Mouse (Mus musculus) myocyte (in vitro differentiated cells): Measurements from ENCODE around the gene Plaa. TPM values are rescaled to one million over a fixed set of nuclear protein-coding genes. Genes with fewer than 3 reads are reported as not detected.

Source experiments
- H3K27me3 ChIP-seq: one replicate; pipeline ENCODE4 v1.6.1; 2011; ENCODE audit not compliant: control insufficient read depth, insufficient read depth, insufficient read length
- H3K36me3 ChIP-seq: one replicate; pipeline ENCODE4 v1.6.1; 2011; ENCODE audit not compliant: control insufficient read depth, insufficient read depth
- H3K4me2 ChIP-seq: one replicate; pipeline ENCODE4 v1.6.1; 2011; ENCODE audit warnings: low read depth, control low read depth
- H3K4me3 ChIP-seq: one replicate; pipeline ENCODE4 v1.5.1; 2011; ENCODE audit warnings: mild to moderate bottlenecking, control low read depth, moderate library complexity
- H3K79me2 ChIP-seq: one replicate; pipeline ENCODE4 v1.6.1; 2011; ENCODE audit not compliant: control insufficient read depth, insufficient read depth
- H3ac ChIP-seq: one replicate; pipeline ENCODE4 v1.6.1; 2011; ENCODE audit not compliant: control insufficient read depth, insufficient read length
- CEBPB ChIP-seq: IDR thresholded peaks from 2 replicates; pipeline ENCODE4 v1.6.1; 2011; ENCODE audit warnings: mild to moderate bottlenecking, moderate library complexity; ENCODE audit not compliant: poor library complexity, insufficient read depth, severe bottlenecking
- E2F4 ChIP-seq: IDR thresholded peaks from one replicate; pipeline ENCODE4 v1.6.1; 2011; ENCODE audit warnings: mild to moderate bottlenecking, control low read depth, moderate library complexity; ENCODE audit not compliant: insufficient read depth
- MAX ChIP-seq: IDR thresholded peaks from one replicate; pipeline ENCODE4 v1.6.1; 2011; ENCODE audit warnings: low read depth, mild to moderate bottlenecking, control low read depth
- MYOD1 ChIP-seq, 3 experiments: IDR thresholded peaks; one replicate each; pipeline ENCODE4 v1.6.1; 2011; ENCODE audit warnings: control low read depth in 2 of 3, low read depth in 2 of 3, mild to moderate bottlenecking in 2 of 3, moderate library complexity in 1 of 3; ENCODE audit not compliant: insufficient read length in 2 of 3, control insufficient read depth in 1 of 3
- MYOG ChIP-seq, 3 experiments: IDR thresholded peaks; one replicate each; pipeline ENCODE4 v1.6.1; 2011; ENCODE audit warnings: control low read depth in 2 of 3, low read depth in 2 of 3, mild to moderate bottlenecking in 2 of 3; ENCODE audit not compliant: insufficient read length in 2 of 3, control insufficient read depth in 1 of 3, insufficient read depth in 1 of 3
- POLR2A ChIP-seq: IDR thresholded peaks from one replicate; pipeline ENCODE4 v1.6.1; 2011; ENCODE audit warnings: low read depth, mild to moderate bottlenecking, control low read depth, moderate library complexity; ENCODE audit not compliant: insufficient read length
- POLR2AphosphoS2 ChIP-seq: IDR thresholded peaks from one replicate; pipeline ENCODE4 v1.6.1; 2011; ENCODE audit warnings: low read depth, control low read depth; ENCODE audit not compliant: insufficient read length
- REST ChIP-seq: IDR thresholded peaks from one replicate; pipeline ENCODE4 v1.6.1; 2011; ENCODE audit warnings: mild to moderate bottlenecking, control low read depth, moderate library complexity; ENCODE audit not compliant: insufficient read depth, insufficient read length
- SRF ChIP-seq: IDR thresholded peaks from one replicate; pipeline ENCODE4 v1.6.1; 2011; ENCODE audit warnings: low read depth; ENCODE audit not compliant: control insufficient read depth, insufficient read length
- TCF12 ChIP-seq: IDR thresholded peaks from one replicate; pipeline ENCODE4 v1.6.1; 2011; ENCODE audit warnings: mild to moderate bottlenecking, control low read depth; ENCODE audit not compliant: poor library complexity, insufficient read depth, severe bottlenecking
- TCF3 ChIP-seq: IDR thresholded peaks from one replicate; pipeline ENCODE4 v1.6.1; 2011; ENCODE audit warnings: low read depth, control low read depth; ENCODE audit not compliant: insufficient read length
- USF1 ChIP-seq: IDR thresholded peaks from one replicate; pipeline ENCODE4 v1.6.1; 2011; ENCODE audit warnings: low read depth, mild to moderate bottlenecking, control low read depth, moderate library complexity
- polyA plus RNA-seq: library from polyadenylated mRNA; unstranded; fragments of >200 nt; fragmentation: generic; extraction: Trizol; gene quantifications from one replicate; pipeline ENCODE4 v1.2.1, GENCODE M21; 2012; ENCODE audit warnings: missing spikeins

The Plaa gene
- polyA plus RNA-seq, 1 experiment: 22.8 TPM

- Histone ChIP-seq H3K4me2 (no peak overlapping the region), H3K79me2 (no peaks in the 10 kb centered on the region), H3K27me3 (no peaks in the 10 kb centered on the region), H3ac (no peak overlapping the region), H3K36me3 (peaks cover 62% of the 10 kb centered on the region), H3K4me3 (no peak overlapping the region)
- TF ChIP-seq MAX (no peak), E2F4 (no peak), TCF3 (no peak), MYOD1 (IDR thresholded peaks at IDR 0.05; ENCODE audit: control insufficient read depth in 1 of 3, insufficient read length in 2 of 3, low read depth in 2 of 3) (no peak), SRF (no peak), TCF12 (no peak), MYOG (IDR thresholded peaks at IDR 0.05; ENCODE audit: control insufficient read depth in 1 of 3, insufficient read depth in 1 of 3, insufficient read length in 2 of 3, low read depth in 2 of 3) (no peak), USF1 (no peak), POLR2AphosphoS2 (no peak), POLR2A (no peak), CEBPB (no peak), REST (no peak)
These were observed 30.4 kb downstream of the Plaa start for GRCm38 (mm10) chr4:94572677-94573076.

GRCm38 (mm10) chr4:94564297-94564696 lies 38.7 kb downstream of the Plaa start:
- peaks cover 26% of the 10 kb centered on the region for H3K36me3 ChIP-seq
- H3K27me3 ChIP-seq: no peaks in the 10 kb centered on the region
- H3K4me3 ChIP-seq: no peak overlapping the region
- H3ac ChIP-seq: no peak overlapping the region
- no peak overlapping the region for H3K4me2 ChIP-seq
- no peak for TF ChIP-seq TCF12
- no peak for TF ChIP-seq POLR2A
- TF ChIP-seq POLR2AphosphoS2: no peak
- TF ChIP-seq MAX: no peak
- no peak for TF ChIP-seq E2F4
- no peak for TF ChIP-seq TCF3
- no peak for TF ChIP-seq USF1
- no peak for TF ChIP-seq CEBPB
- no peak for TF ChIP-seq MYOG (IDR thresholded peaks at IDR 0.05; ENCODE audit: control insufficient read depth in 1 of 3, insufficient read depth in 1 of 3, insufficient read length in 2 of 3, low read depth in 2 of 3)
- no peak for TF ChIP-seq MYOD1 (IDR thresholded peaks at IDR 0.05; ENCODE audit: control insufficient read depth in 1 of 3, insufficient read length in 2 of 3, low read depth in 2 of 3)
- TF ChIP-seq SRF: no peak
- TF ChIP-seq REST: no peak
- H3K79me2 ChIP-seq: no peaks in the 10 kb centered on the region

- H3K79me2 ChIP-seq: no peaks in the 10 kb centered on the region
- H3K36me3 ChIP-seq: peaks cover 5% of the 10 kb centered on the region
- H3K4me2 ChIP-seq: no peak overlapping the region
- no peak for TF ChIP-seq MYOD1 (IDR thresholded peaks at IDR 0.05; ENCODE audit: control insufficient read depth in 1 of 3, insufficient read length in 2 of 3, low read depth in 2 of 3)
- no peak for TF ChIP-seq SRF
- TF ChIP-seq MYOG (IDR thresholded peaks at IDR 0.05; ENCODE audit: control insufficient read depth in 1 of 3, insufficient read depth in 1 of 3, insufficient read length in 2 of 3, low read depth in 2 of 3): no peak
- no peak for TF ChIP-seq REST
- no peak for TF ChIP-seq MAX
- no peak for TF ChIP-seq CEBPB
- TF ChIP-seq TCF3: no peak
- TF ChIP-seq POLR2A: no peak
- TF ChIP-seq POLR2AphosphoS2: no peak
- no peak for TF ChIP-seq USF1
- H3K27me3 ChIP-seq: no peaks in the 10 kb centered on the region
- no peak overlapping the region for H3K4me3 ChIP-seq
- no peak overlapping the region for H3ac ChIP-seq
These were observed 40.9 kb downstream of the Plaa start for GRCm38 (mm10) chr4:94561954-94562648.

DNA sequence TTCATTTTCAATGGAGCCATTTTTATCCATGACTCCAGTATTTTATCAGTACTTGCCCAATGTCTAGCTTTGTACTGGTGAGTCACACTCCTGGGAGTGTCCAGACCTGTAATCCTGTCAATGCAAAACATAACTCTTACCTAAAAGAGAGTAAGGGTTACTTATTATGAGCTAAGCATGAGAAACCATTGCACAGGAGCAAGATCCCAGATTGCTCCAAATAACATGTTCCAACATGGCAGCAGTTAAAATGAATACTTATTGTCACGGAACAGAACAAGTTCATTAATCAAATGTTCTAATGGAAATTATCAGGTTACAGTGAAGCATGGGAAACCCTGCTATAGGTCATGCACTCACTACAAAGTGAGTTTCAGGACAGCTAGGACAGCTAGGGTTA lies 42.7 kb downstream of the Plaa start:
- Histone ChIP-seq H3K4me3 (no peak overlapping the region), H3K4me2 (no peak overlapping the region), H3K27me3 (no peaks in the 10 kb centered on the region), H3K36me3 (no peaks in the 10 kb centered on the region), H3K79me2 (peaks cover 10% of the 10 kb centered on the region), H3ac (no peak overlapping the region)
- TF ChIP-seq SRF (no peak), USF1 (no peak), REST (no peak), MYOG (IDR thresholded peaks at IDR 0.05; ENCODE audit: control insufficient read depth in 1 of 3, insufficient read depth in 1 of 3, insufficient read length in 2 of 3, low read depth in 2 of 3) (no peak), TCF3 (no peak), CEBPB (no peak), POLR2AphosphoS2 (no peak), E2F4 (no peak), MYOD1 (IDR thresholded peaks at IDR 0.05; ENCODE audit: control insufficient read depth in 1 of 3, insufficient read length in 2 of 3, low read depth in 2 of 3) (no peak), TCF12 (no peak), POLR2A (no peak), MAX (no peak)

DNA sequence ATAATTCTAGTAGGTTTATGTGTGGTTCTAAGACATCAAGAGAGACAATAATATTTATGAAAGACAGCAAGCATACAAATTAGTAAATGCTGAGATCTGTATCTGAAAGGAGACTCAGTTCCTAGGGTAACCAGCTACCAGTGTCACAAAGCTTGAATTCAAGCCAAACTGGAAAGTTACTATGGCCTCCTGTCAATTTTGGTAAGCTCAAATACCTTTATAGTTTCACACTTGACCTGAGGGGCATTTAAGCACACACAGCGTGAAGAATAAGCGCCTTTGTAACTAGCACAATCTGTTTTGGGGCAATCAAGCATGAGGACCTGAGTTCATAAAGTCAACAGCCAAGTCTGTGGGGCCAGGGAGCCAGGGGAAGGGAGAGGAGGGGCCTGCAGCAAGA lies 43.8 kb downstream of the Plaa start:
- Histone ChIP-seq H3ac (no peak overlapping the region), H3K27me3 (no peaks in the 10 kb centered on the region), H3K36me3 (no peaks in the 10 kb centered on the region), H3K4me2 (no peak overlapping the region), H3K79me2 (peaks cover 20% of the 10 kb centered on the region), H3K4me3 (no peak overlapping the region)
- TF ChIP-seq POLR2A (no peak), CEBPB (no peak), MAX (no peak), MYOD1 (IDR thresholded peaks at IDR 0.05; ENCODE audit: control insufficient read depth in 1 of 3, insufficient read length in 2 of 3, low read depth in 2 of 3) (no peak), MYOG (IDR thresholded peaks at IDR 0.05; ENCODE audit: control insufficient read depth in 1 of 3, insufficient read depth in 1 of 3, insufficient read length in 2 of 3, low read depth in 2 of 3) (no peak), SRF (no peak), REST (no peak), POLR2AphosphoS2 (no peak), E2F4 (no peak), USF1 (no peak), TCF12 (no peak), TCF3 (no peak)
